Mouse (Mus musculus) common myeloid progenitor, adult 5-6 weeks (primary cell): ENCODE measurements at regions not wholly inside any gene's neighbourhood (a gene's known extent, or its start where the extent isn't known, plus 50 kb on each side); places are given as distances from the start of the nearest gene placed in this dataset.
A peak's percentile ranks its signal among the peaks of the same experiment; 100 is the strongest.

ENCODE experiments used
- ATAC-seq: replicated peaks from 2 replicates; pipeline ENCODE4 v1.8.0; 2016; ENCODE audit warnings: low read depth, mild to moderate bottlenecking, moderate TSS enrichment, inconsistent platforms; ENCODE audit not compliant: poor library complexity, severe bottlenecking

- no peak for ATAC-seq
These were observed 409.8 kb downstream of the Rnd3 start for GRCm38 (mm10) chr2:50738936-50739598.

GRCm38 (mm10) chr2:50737706-50738105 lies 411.2 kb downstream of the Rnd3 start:
- ATAC-seq, result no peak

GRCm38 (mm10) chr2:50735029-50735428 lies 413.9 kb downstream of the Rnd3 start:
- ATAC-seq, result no peak

GRCm38 (mm10) chr2:50706652-50707051 lies 410.1 kb upstream of the Mmadhc start:
- ATAC-seq, result no peak

- ATAC-seq, result no peak
These were observed 407.7 kb upstream of the Mmadhc start for GRCm38 (mm10) chr2:50704297-50704696.

- no peak for ATAC-seq
These were observed 406.2 kb upstream of the Mmadhc start for GRCm38 (mm10) chr2:50702584-50703450.

GRCm38 (mm10) chr2:50698841-50699240 lies 402.2 kb upstream of the Mmadhc start:
- ATAC-seq, result no peak

- peak; percentile 45; the same call in 1 of the 2 replicates for ATAC-seq
These were observed 400.0 kb upstream of the Mmadhc start for GRCm38 (mm10) chr2:50696575-50696974.

GRCm38 (mm10) chr2:50694849-50695248 lies 398.2 kb upstream of the Mmadhc start:
- ATAC-seq, result no peak

- no peak for ATAC-seq
These were observed 397.3 kb upstream of the Mmadhc start for GRCm38 (mm10) chr2:50693784-50694350.

GRCm38 (mm10) chr2:50690120-50691103 lies 393.8 kb upstream of the Mmadhc start:
- ATAC-seq, result peak; percentile 86

- ATAC-seq, result peak; percentile 54
These were observed 391.1 kb upstream of the Mmadhc start for GRCm38 (mm10) chr2:50687672-50688151.

- 0 out of 2 replicates have a peak, but pooled peaks have one; percentile 32 for ATAC-seq
These were observed 390.6 kb upstream of the Mmadhc start for GRCm38 (mm10) chr2:50687222-50687621.

GRCm38 (mm10) chr2:50677456-50677855 lies 380.9 kb upstream of the Mmadhc start:
- ATAC-seq, result no peak

- ATAC-seq, result peak; percentile 87
These were observed 379.3 kb upstream of the Mmadhc start for GRCm38 (mm10) chr2:50675736-50676550.

GRCm38 (mm10) chr2:50674856-50675175 lies 378.2 kb upstream of the Mmadhc start:
- no peak for ATAC-seq

- ATAC-seq, result no peak
These were observed 377.7 kb upstream of the Mmadhc start for GRCm38 (mm10) chr2:50674151-50674855.

- ATAC-seq, result peak; percentile 62
These were observed 372.7 kb upstream of the Mmadhc start for GRCm38 (mm10) chr2:50669297-50669696.
